Comparison of ENCODE assay signal across 16 mouse cellular contexts in the genomic region with DNA sequence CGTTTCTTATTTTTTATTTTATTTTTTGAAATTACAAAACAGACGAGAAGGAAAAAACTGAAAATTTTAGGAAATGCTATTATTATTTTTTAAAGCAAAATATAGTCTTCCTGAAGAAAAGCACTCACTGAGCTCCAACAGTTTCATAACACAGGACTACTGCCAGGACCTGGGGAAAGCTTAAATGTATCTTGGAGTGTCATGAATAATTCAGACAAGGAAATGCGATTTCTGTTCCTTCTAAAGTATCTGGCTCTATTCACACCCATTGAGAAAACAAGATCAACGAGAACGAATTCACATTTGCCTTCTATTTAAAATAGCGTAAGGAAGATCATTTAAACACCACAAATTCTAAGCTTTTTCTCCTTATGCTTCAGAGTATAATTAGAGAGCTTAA.
"Had no signal": no experiment of that assay in that cellular context is flagged by ENCODE, and none has a peak within 500 bp of the region (broad histone marks: within the 10 kb centered on the region; RNA-seq: fewer than 3 reads in every experiment).

No protein-coding gene starts in this region.

- H3K9ac ChIP-seq: limb, embryonic 12.5 days; liver, embryonic 13.5 days; liver, postnatal 0 days; lung, embryonic 15.5 days; midbrain, embryonic 12.5 days; neural tube, embryonic 13.5 days had no signal

- H3K36me3 ChIP-seq: limb, embryonic 12.5 days; liver, embryonic 13.5 days; lung, embryonic 15.5 days; midbrain, embryonic 12.5 days; neural tube, embryonic 13.5 days had no signal

- H3K4me3 ChIP-seq: limb, embryonic 12.5 days; liver, embryonic 13.5 days; lung, embryonic 15.5 days; midbrain, embryonic 12.5 days; neural tube, embryonic 13.5 days had no signal

- H3K27me3 ChIP-seq: limb, embryonic 12.5 days; liver, embryonic 13.5 days; lung, embryonic 15.5 days; midbrain, embryonic 12.5 days; neural tube, embryonic 13.5 days had no signal

- H3K9me3 ChIP-seq: limb, embryonic 12.5 days; liver, embryonic 13.5 days; lung, embryonic 15.5 days; midbrain, embryonic 12.5 days; neural tube, embryonic 13.5 days had no signal

- ATAC-seq: liver, postnatal 0 days; midbrain, embryonic 16.5 days had no signal

- H3K4me1 ChIP-seq: liver, embryonic 13.5 days; lung, embryonic 15.5 days had no signal

- DNase-seq: kidney, postnatal 10 days; kidney, postnatal 4 days; liver; liver, embryonic 13.5 days; liver, postnatal 0 days; lung, postnatal 14 days; retina, postnatal 1 day; right cerebral cortex, postnatal 4 days; spleen, adult 18-20 months; thymus, postnatal 36 days had no signal

- H3K4me2 ChIP-seq: limb, embryonic 12.5 days; liver, embryonic 13.5 days; lung, embryonic 15.5 days; midbrain, embryonic 12.5 days; neural tube, embryonic 13.5 days had no signal

- H3K27ac ChIP-seq: limb, embryonic 12.5 days; liver, embryonic 13.5 days; lung, embryonic 15.5 days; macrophage; midbrain, embryonic 12.5 days; neural tube, embryonic 13.5 days had no signal
